Mouse (Mus musculus): ENCODE results near the gene Mapk11. TPM values are rescaled to one million over a fixed set of nuclear protein-coding genes. Genes with fewer than 3 reads are reported as not detected.
A peak's percentile ranks its signal among the peaks of the same experiment; 100 is the strongest.

The Mapk11 gene
- polyA plus RNA-seq, 1 experiment, result 2.7 TPM

DNA sequence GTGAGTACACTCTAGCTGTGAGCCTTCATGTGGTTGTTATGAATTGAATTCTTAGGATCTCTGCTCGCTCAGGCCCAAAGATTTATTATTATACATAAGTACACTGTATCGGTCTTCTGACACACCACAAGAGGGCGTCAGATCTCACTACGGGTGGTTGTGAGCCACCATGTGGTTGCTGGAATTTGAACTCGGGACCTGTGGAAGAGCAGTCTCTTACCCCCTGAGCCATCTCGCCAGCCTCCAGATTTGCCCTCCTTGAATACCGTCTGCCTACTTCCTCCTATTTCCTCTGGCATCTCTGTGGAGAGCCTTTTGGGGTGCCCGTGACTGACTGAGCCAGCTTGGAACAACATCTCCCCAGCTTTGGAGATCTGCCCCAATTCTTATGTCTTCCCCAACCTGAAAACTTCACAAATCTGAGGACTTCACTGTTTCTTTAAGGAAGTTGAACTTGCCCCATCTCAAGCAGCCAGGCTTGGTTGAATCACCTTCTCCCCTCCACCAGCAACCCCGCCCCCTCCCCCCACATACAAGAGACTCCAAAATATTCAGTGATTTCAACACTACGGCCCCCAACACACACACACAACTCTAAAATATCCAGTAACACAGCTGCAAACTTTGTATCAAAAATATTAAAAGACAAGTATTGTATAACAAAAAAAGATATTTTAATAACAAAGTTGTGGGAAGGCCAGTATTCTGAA is 32.3 kb upstream of the Mapk11 start:
- peak overlapping the region; percentile 65 for H3K4me3 ChIP-seq (ENCODE audit: insufficient read depth, low read length)
- H3K27ac ChIP-seq (ENCODE audit: insufficient read depth, low read depth, low read length), result peak overlapping the region; percentile 96
- TF ChIP-seq CTCF (IDR thresholded peaks at IDR 0.05; ENCODE audit: low read depth, low read length), result peak; percentile 30
- no peak for TF ChIP-seq POLR2A (IDR thresholded peaks at IDR 0.05; ENCODE audit: borderline replicate concordance, low read depth, low read length)
- peaks cover 38% of the 10 kb centered on the region for H3K4me1 ChIP-seq (ENCODE audit: control insufficient read depth, insufficient read depth, low read length)

DNA sequence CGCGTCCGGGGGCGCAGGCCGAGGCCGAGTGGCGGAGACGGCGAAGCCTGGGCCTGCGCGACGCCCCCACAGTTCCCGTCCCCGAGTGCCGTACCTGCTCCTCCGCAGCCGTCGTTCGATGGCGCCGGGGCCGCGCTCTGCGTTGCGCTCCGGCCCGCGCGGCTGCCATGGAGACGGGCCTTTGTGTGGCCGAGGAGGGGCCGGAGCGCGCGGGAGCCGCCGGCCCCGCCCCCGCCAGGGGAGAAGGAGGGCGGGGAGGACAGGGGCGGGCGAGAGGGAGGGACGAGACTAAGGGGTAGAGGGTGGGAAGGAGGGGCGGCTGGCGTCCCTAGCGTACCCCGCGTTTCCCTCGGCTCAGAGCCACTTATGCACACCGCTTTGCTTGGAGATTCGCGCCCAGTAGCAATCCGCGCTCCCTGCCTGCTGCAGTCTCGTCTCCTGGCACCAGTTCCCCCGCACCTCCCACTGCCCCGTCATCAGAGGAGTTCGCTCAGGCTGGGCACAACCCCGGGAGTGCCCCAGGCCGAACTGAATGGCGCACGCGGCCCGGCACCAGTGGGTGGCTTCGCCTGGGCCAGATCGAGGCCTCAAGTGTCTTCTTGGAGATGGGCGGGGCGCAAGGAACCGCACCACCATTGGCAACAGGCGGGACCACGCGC is 31.3 kb upstream of the Mapk11 start, which contains the start of gene Plxnb2:
TSS of gene Plxnb2 (minus strand) at position 218 of the 659 bp plus-strand sequence.
- Histone ChIP-seq H3K4me3 (ENCODE audit: insufficient read depth, low read length) (peak within 1 kb of the TSS; percentile 77), H3K27ac (ENCODE audit: insufficient read depth, low read depth, low read length) (peak within 1 kb of the TSS; percentile 99)
- TF ChIP-seq POLR2A (IDR thresholded peaks at IDR 0.05; ENCODE audit: borderline replicate concordance, low read depth, low read length) (no peak), CTCF (IDR thresholded peaks at IDR 0.05; ENCODE audit: low read depth, low read length) (no peak)

DNA sequence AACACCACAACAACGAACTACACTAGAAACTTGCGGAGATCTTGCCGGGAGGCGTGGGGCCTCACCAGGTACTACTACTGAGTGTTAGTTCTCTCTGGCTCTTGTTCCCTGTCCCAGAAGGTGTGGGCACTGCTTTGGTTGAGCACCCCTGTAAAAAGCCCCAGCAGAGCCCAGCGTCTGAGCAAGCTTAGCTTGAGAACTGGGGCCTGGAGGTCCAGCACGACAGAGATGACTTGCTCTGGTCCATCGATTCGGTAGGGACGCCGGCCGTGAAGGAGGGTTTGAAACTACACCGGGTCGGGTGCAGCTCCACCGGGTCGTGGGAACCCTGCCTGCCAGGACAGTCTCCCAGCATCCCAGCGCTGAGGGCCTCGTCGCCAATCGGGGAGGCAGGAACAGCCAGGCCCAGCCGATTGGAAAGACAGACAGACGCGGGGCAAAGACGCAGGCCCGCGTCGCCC is 30.7 kb upstream of the Mapk11 start:
- peaks cover 51% of the 10 kb centered on the region for H3K4me1 ChIP-seq (ENCODE audit: control insufficient read depth, insufficient read depth, low read length)
- H3K27ac ChIP-seq (ENCODE audit: insufficient read depth, low read depth, low read length), result peak overlapping the region; percentile 99
- H3K4me3 ChIP-seq (ENCODE audit: insufficient read depth, low read length), result peak overlapping the region; percentile 77
- no peak for TF ChIP-seq POLR2A (IDR thresholded peaks at IDR 0.05; ENCODE audit: borderline replicate concordance, low read depth, low read length)
- no peak for TF ChIP-seq CTCF (IDR thresholded peaks at IDR 0.05; ENCODE audit: low read depth, low read length)

More for the DNA sequence above, 31.3 kb upstream of the Mapk11 start, which contains the start of gene Plxnb2:
- peaks cover 45% of the 10 kb centered on the region for H3K4me1 ChIP-seq (ENCODE audit: control insufficient read depth, insufficient read depth, low read length)

DNA sequence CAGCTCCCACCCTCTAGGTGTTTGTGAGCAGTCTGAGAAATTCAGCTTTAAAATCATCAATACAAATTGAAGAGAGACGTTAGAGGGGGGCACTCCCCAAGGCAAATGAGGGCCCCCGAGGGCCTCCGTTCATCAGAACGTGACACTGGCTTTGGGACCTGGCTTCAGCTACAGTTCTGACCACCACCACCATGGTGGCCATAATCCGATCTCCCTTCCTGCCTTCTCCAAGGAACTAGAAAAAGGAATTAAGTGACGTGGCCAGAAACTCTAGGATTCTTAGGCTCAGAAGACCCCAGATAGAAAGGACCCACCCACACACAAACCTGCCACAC is 30.2 kb upstream of the Mapk11 start:
- peak overlapping the region; percentile 99 for H3K27ac ChIP-seq (ENCODE audit: insufficient read depth, low read depth, low read length)
- no peak for TF ChIP-seq POLR2A (IDR thresholded peaks at IDR 0.05; ENCODE audit: borderline replicate concordance, low read depth, low read length)
- peaks cover 56% of the 10 kb centered on the region for H3K4me1 ChIP-seq (ENCODE audit: control insufficient read depth, insufficient read depth, low read length)
- H3K4me3 ChIP-seq (ENCODE audit: insufficient read depth, low read length), result peak overlapping the region; percentile 77

DNA sequence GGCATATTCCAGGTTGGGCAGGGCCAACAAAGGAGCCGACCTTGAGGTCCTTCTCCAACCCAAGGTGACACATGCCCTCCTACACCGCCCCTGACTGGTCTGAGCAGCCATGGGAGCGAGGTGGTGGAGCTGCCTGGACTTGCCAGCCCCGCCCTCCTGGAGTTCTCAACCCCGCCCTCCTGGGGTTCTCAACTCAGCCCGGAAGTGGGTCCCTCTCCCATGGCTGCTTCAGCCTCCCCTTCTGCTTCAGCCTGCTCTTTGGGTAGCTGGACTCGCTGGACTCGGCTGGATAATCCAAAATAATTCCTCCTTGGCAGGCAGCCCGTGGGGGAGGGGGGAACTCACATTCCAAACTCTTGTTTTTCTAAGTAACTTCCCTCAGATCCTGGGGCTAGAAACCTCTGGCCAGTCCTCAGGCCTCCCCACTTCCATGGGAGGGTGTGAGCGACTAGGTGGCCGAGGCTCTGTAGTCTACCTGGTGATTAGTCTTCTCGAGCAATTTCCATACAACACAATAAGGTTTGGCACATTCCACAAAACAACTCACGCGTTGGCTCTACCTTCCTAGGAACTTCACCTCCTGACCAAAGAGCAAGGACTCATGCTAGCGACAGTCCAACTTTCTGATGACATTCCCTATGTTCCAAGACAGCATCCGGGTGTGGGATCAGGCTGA is 29.7 kb upstream of the Mapk11 start:
- Histone ChIP-seq H3K4me1 (ENCODE audit: control insufficient read depth, insufficient read depth, low read length) (peaks cover 57% of the 10 kb centered on the region), H3K4me3 (ENCODE audit: insufficient read depth, low read length) (peak overlapping the region; percentile 77), H3K27ac (ENCODE audit: insufficient read depth, low read depth, low read length) (peak overlapping the region; percentile 99)
- TF ChIP-seq CTCF (IDR thresholded peaks at IDR 0.05; ENCODE audit: low read depth, low read length) (no peak), POLR2A (IDR thresholded peaks at IDR 0.05; ENCODE audit: borderline replicate concordance, low read depth, low read length) (no peak)

GRCm38 (mm10) chr15:89178260-89178860 is 28.9 kb upstream of the Mapk11 start:
- no peak for TF ChIP-seq POLR2A (IDR thresholded peaks at IDR 0.05; ENCODE audit: borderline replicate concordance, low read depth, low read length)
- no peak for TF ChIP-seq CTCF (IDR thresholded peaks at IDR 0.05; ENCODE audit: low read depth, low read length)
- Histone ChIP-seq H3K4me1 (ENCODE audit: control insufficient read depth, insufficient read depth, low read length) (peaks cover 52% of the 10 kb centered on the region), H3K4me3 (ENCODE audit: insufficient read depth, low read length) (peak overlapping the region; percentile 77), H3K27ac (ENCODE audit: insufficient read depth, low read depth, low read length) (peak overlapping the region; percentile 99)

- H3K4me1 ChIP-seq (ENCODE audit: control insufficient read depth, insufficient read depth, low read length), result peaks cover 46% of the 10 kb centered on the region
- peak overlapping the region; percentile 77 for H3K4me3 ChIP-seq (ENCODE audit: insufficient read depth, low read length)
- TF ChIP-seq POLR2A (IDR thresholded peaks at IDR 0.05; ENCODE audit: borderline replicate concordance, low read depth, low read length) (no peak), CTCF (IDR thresholded peaks at IDR 0.05; ENCODE audit: low read depth, low read length) (no peak)
- H3K27ac ChIP-seq (ENCODE audit: insufficient read depth, low read depth, low read length), result peak overlapping the region; percentile 100
These were observed 28.3 kb upstream of the Mapk11 start for GRCm38 (mm10) chr15:89177576-89178259.

- TF ChIP-seq POLR2A (IDR thresholded peaks at IDR 0.05; ENCODE audit: borderline replicate concordance, low read depth, low read length) (no peak), CTCF (IDR thresholded peaks at IDR 0.05; ENCODE audit: low read depth, low read length) (no peak)
- H3K27ac ChIP-seq (ENCODE audit: insufficient read depth, low read depth, low read length), result peak overlapping the region; percentile 100
- H3K4me3 ChIP-seq (ENCODE audit: insufficient read depth, low read length), result peak overlapping the region; percentile 62
- peaks cover 44% of the 10 kb centered on the region for H3K4me1 ChIP-seq (ENCODE audit: control insufficient read depth, insufficient read depth, low read length)
These were observed 27.7 kb upstream of the Mapk11 start for GRCm38 (mm10) chr15:89177121-89177520.

Data from bone marrow macrophage, adult 2 months (primary cell).